In genomic region chr2:52072491-52073140, GRCm38 (mm10) we compare ENCODE assay signal across 8 mouse cellular contexts. TPM values are rescaled to one million over a fixed set of nuclear protein-coding genes. Genes with fewer than 3 reads are reported as not detected.
DNase-seq lines count a peak whose midpoint lies in the region; ATAC-seq lines count a peak whose summit lies in the region.

Gene Rif1, plus strand, starts transcription at chr2:52072832.

- peak; percentile 19 for DNase-seq in MEL-GATA-1-ER (ENCODE audit: extremely low read depth, low read depth)
- peak; percentile 88 for DNase-seq in cerebellum, adult 9-10 months
- peak; percentile 92 for DNase-seq in hindbrain, embryonic 10.5 days (ENCODE audit: low spot score)
- peak; percentile 80 for DNase-seq in layer of hippocampus, adult 9-11 months
- peak; percentile 83 for DNase-seq in ovary, adult 18-20 months (ENCODE audit: low spot score)
- DNase-seq in thymus, postnatal 0 days (ENCODE audit: low spot score): peak; percentile 70

- H3K27me3 ChIP-seq in hindbrain, embryonic 10.5 days (ENCODE audit: insufficient read depth, poor library complexity, severe bottlenecking): no peaks in the 10 kb centered on the region
- no peaks in the 10 kb centered on the region for H3K27me3 ChIP-seq in lung, embryonic 16.5 days (ENCODE audit: control insufficient read depth, insufficient read depth, low read depth, low read length)

- H3K4me3 ChIP-seq in hindbrain, embryonic 10.5 days: peak within 1 kb of the TSS; percentile 99
- peak within 1 kb of the TSS; percentile 99 for H3K4me3 ChIP-seq in lung, embryonic 16.5 days (ENCODE audit: low read length)

- peaks cover 28% of the 10 kb centered on the region for H3K4me1 ChIP-seq in hindbrain, embryonic 10.5 days (replicated peaks)
- H3K4me1 ChIP-seq in lung, embryonic 16.5 days (replicated peaks; ENCODE audit: control insufficient read depth, insufficient read depth, low read length): peaks cover 13% of the 10 kb centered on the region

- WGBS in hindbrain, embryonic 10.5 days: under 1% methylated on average over 70 of the region's 72 CpGs
- WGBS in lung, embryonic 16.5 days: 0% methylated on average over 43 of the region's 72 CpGs

- peak; percentile 95 for ATAC-seq in frontal cortex, adult (ENCODE audit: low TSS enrichment)
- peak; percentile 97 for ATAC-seq in lung, embryonic 16.5 days (ENCODE audit: low read depth)

- peaks cover 36% of the 10 kb centered on the region for H3K36me3 ChIP-seq in hindbrain, embryonic 10.5 days
- peaks cover 17% of the 10 kb centered on the region for H3K36me3 ChIP-seq in lung, embryonic 16.5 days (ENCODE audit: control insufficient read depth, insufficient read depth, low read length)

- H3K9ac ChIP-seq in lung, embryonic 16.5 days (ENCODE audit: low read length): peak within 1 kb of the TSS; percentile 99

- H3K9me3 ChIP-seq in hindbrain, embryonic 10.5 days: no peaks in the 10 kb centered on the region
- H3K9me3 ChIP-seq in lung, embryonic 16.5 days (ENCODE audit: control insufficient read depth, low read length): no peaks in the 10 kb centered on the region

- H3K4me2 ChIP-seq in lung, embryonic 16.5 days (ENCODE audit: low read depth, low read length): peak within 1 kb of the TSS; percentile 74

- H3K27ac ChIP-seq in hindbrain, embryonic 10.5 days: peak within 1 kb of the TSS; percentile 98
- H3K27ac ChIP-seq in lung, embryonic 16.5 days (ENCODE audit: low read length): peak within 1 kb of the TSS; percentile 94

RNA-seq across cellular contexts. Expression of gene Rif1, which starts in this region (rescaled TPM):
- polyA plus RNA-seq in hindbrain, embryonic 10.5 days (2016; fragmentation: Nextera tagmentation; extraction: Ambion mirVana): 26.2 and 41.2 TPM in 2 replicates
- polyA plus RNA-seq in lung, embryonic 16.5 days (2015; fragmentation: Nextera tagmentation; extraction: Ambion mirVana): 19.7 and 22.8 TPM in 2 replicates
- 32.5 and 38.2 TPM in 2 replicates for polyA plus RNA-seq in thymus, postnatal 0 days (2015; fragmentation: Nextera tagmentation; extraction: Ambion mirVana)

Comparison
In these comparisons a context has a peak if more than half of its experiments do, and no peak if none do; other contexts are left out.
1. Peak in every context shown above with its lines: DNase-seq, ATAC-seq, H3K4me3 ChIP-seq and H3K27ac ChIP-seq.
2. DNase-seq: peak in every context shown above with its lines; median percentile 92 in hindbrain, embryonic 10.5 days; 88 in cerebellum, adult 9-10 months; 83 in ovary, adult 18-20 months; 80 in layer of hippocampus, adult 9-11 months; 70 in thymus, postnatal 0 days; 19 in MEL-GATA-1-ER.